Mouse (Mus musculus) heart, embryonic 11.5 days (tissue): Measurements from ENCODE around the gene Fer. TPM values are rescaled to one million over a fixed set of nuclear protein-coding genes. Genes with fewer than 3 reads are reported as not detected.

Source experiments
- ATAC-seq: fragments of 200-750 bp; cut with Nextera tagmentation; replicated peaks from 2 replicates; pipeline ENCODE4 v1.8.0; 2017; ENCODE audit warnings: moderate library complexity; ENCODE audit not compliant: insufficient number of reproducible peaks, low FRiP score, low TSS enrichment
- H3K27ac ChIP-seq: fragments of 300-500 bp; sonication (generic); 2 replicates; pipeline ENCODE4 v1.5.1; 2014; ENCODE audit warnings: mild to moderate bottlenecking, low read depth, low read length
- H3K27me3 ChIP-seq: fragments of 300-500 bp; sonication (generic); 2 replicates; pipeline ENCODE4 v1.6.1; 2014; ENCODE audit warnings: mild to moderate bottlenecking, low read length, mixed read lengths; ENCODE audit not compliant: control insufficient read depth, insufficient read depth
- H3K36me3 ChIP-seq: fragments of 300-500 bp; sonication (generic); 2 replicates; pipeline ENCODE4 v1.6.1; 2014; ENCODE audit warnings: mild to moderate bottlenecking, low read length, moderate library complexity, mixed read lengths; ENCODE audit not compliant: control insufficient read depth, insufficient read depth
- H3K4me1 ChIP-seq: fragments of 300-500 bp; sonication (generic); 2 replicates; pipeline ENCODE4 v1.6.1; 2014; ENCODE audit warnings: low read length; ENCODE audit not compliant: control insufficient read depth, insufficient read depth
- H3K4me2 ChIP-seq: fragments of 300-500 bp; sonication (generic); 2 replicates; pipeline ENCODE4 v1.6.1; 2014; ENCODE audit warnings: mild to moderate bottlenecking, moderate library complexity
- H3K4me3 ChIP-seq: fragments of 300-500 bp; sonication (generic); 2 replicates; pipeline ENCODE4 v1.5.1; 2014; ENCODE audit warnings: low read depth, low read length
- H3K9ac ChIP-seq: fragments of 300-500 bp; sonication (generic); 2 replicates; pipeline ENCODE4 v1.6.1; 2014; ENCODE audit warnings: mild to moderate bottlenecking, low read depth, low read length, moderate library complexity
- H3K9me3 ChIP-seq: fragments of 300-500 bp; sonication (generic); replicated peaks from 2 replicates; pipeline ENCODE4 v1.6.1; 2016; ENCODE audit warnings: low read length; ENCODE audit not compliant: control insufficient read depth
- whole genome bisulfite sequencing: fragments of 180-500 bp; shearing (Covaris S2); extraction: QIAGEN DNeasy Blood & Tissue Kit; methylation state at CpG from one replicate; pipeline ENCODE4 v1.1.7; 2014; ENCODE audit not compliant: insufficient replicate concordance; 5-methylcytosine and 5-hydroxymethylcytosine counted together
- polyA plus RNA-seq: library from polyadenylated mRNA; unstranded; fragments of >200 nt; fragmentation: Nextera tagmentation; extraction: Ambion mirVana; gene quantifications from 2 replicates; pipeline ENCODE4 v1.2.1, GENCODE M21; 2014

Fer gene
- polyA plus RNA-seq, 1 experiment from 2014 or later = 26.6 TPM

DNA sequence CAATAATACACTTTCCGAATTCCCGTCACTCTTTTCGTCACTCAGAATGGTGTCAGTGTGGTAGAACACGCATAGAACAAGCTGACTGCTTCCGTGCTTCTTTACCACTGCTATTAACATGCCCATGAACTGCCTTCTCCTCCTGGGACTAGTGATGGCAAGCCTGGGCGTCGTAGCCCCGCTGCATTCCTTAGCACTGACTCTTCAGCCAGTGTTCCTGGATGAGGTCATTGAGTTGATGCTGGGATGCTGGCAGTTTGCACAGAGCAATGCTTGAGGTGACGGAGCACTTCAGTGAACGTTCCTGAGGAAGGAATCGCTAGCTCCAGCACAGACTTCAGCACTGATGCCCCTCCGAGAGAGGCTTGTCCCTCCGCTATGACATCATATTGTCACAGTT is 140.6 kb downstream of the Fer start:
- H3K27ac ChIP-seq = no peak overlapping the region
- H3K4me3 ChIP-seq = no peak overlapping the region
- H3K4me2 ChIP-seq = no peak overlapping the region
- peak; percentile 59; the same call in 1 of the 2 replicates for ATAC-seq
- H3K4me1 ChIP-seq = peaks cover 3% of the 10 kb centered on the region; the same call in 1 of the 2 replicates
- H3K9ac ChIP-seq = no peak overlapping the region
- no peaks in the 10 kb centered on the region for H3K27me3 ChIP-seq
- 51% methylated on average over 13 of the region's 13 CpGs for WGBS
- H3K36me3 ChIP-seq = no peaks in the 10 kb centered on the region
- H3K9me3 ChIP-seq = no peaks in the 10 kb centered on the region

DNA sequence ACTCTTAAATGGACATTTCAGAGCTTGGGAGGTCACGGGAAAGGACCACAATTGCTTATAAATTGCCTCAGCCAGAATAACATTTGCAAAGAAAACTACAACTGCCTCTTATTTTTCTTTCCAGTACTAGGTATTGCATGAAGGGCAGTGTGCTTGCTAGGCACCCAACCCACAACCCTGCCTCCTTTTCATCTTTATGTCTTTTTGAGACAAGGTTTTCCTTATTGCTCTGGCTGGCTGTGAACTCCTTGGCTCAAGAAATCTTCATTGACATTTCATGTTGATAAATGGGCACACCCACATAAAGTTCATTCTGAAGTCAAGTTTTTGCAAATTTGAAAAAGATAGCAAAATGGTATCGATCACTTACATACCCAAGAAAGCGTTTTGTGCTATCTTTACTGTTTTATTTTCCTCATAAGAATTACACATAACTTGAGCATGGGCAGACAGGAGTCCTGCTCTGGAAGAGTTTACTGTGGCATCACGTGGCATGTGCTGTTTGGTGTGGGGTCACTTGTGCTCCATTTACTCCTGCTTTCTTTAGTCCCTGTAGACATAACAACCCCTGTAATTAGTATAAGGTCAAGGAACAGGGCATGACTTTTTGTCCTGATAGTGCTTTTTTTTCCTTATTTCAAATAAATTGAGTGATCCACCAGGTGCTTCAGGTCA is 142.8 kb downstream of the Fer start:
- Histone ChIP-seq H3K36me3 (no peaks in the 10 kb centered on the region), H3K9ac (no peak overlapping the region), H3K9me3 (no peaks in the 10 kb centered on the region), H3K4me2 (no peak overlapping the region), H3K27ac (no peak overlapping the region), H3K4me1 (peaks cover 3% of the 10 kb centered on the region; the same call in 1 of the 2 replicates), H3K4me3 (no peak overlapping the region), H3K27me3 (no peaks in the 10 kb centered on the region)
- WGBS = 83% methylated on average over 4 of the region's 4 CpGs
- no peak for ATAC-seq

- Histone ChIP-seq H3K4me3 (no peak overlapping the region), H3K27ac (no peak overlapping the region), H3K27me3 (no peaks in the 10 kb centered on the region), H3K4me1 (no peaks in the 10 kb centered on the region), H3K9me3 (no peaks in the 10 kb centered on the region), H3K36me3 (no peaks in the 10 kb centered on the region), H3K9ac (no peak overlapping the region), H3K4me2 (no peak overlapping the region)
- no peak for ATAC-seq
- WGBS = 90% methylated on average over 4 of the region's 4 CpGs
Observed at GRCm38 (mm10) chr17:64016606-64017005, 153.7 kb downstream of the Fer start.

DNA sequence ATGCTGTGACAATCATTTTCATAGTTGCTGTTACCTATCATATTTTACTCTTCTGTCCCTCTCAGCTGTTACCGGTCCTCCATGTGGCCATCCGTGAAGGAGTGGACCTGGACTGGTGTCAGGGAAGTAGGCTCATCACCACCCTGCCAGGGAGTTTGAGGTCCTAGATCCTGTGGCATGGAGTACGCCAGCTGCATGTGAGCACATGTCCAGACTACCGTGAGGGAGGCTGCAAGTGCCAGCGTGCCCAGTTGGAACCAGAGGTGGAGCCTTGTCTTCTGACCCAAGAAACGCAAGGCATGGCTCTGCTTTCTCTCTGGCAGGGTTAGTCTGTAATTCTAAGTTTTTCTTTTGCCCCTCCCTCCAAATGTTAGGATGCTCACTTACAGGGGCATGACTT is 155.4 kb downstream of the Fer start:
- no peak overlapping the region for H3K9ac ChIP-seq
- no peaks in the 10 kb centered on the region for H3K9me3 ChIP-seq
- H3K27me3 ChIP-seq = no peaks in the 10 kb centered on the region
- H3K4me2 ChIP-seq = no peak overlapping the region
- no peak for ATAC-seq
- no peak overlapping the region for H3K4me3 ChIP-seq
- no peaks in the 10 kb centered on the region for H3K36me3 ChIP-seq
- H3K4me1 ChIP-seq = no peaks in the 10 kb centered on the region
- no peak overlapping the region for H3K27ac ChIP-seq
- WGBS = 93% methylated on average over 6 of the region's 6 CpGs

GRCm38 (mm10) chr17:64018870-64019269 is 156.0 kb downstream of the Fer start:
- Histone ChIP-seq H3K36me3 (no peaks in the 10 kb centered on the region), H3K4me2 (no peak overlapping the region), H3K27ac (no peak overlapping the region), H3K4me3 (no peak overlapping the region), H3K9ac (no peak overlapping the region), H3K4me1 (no peaks in the 10 kb centered on the region), H3K9me3 (no peaks in the 10 kb centered on the region), H3K27me3 (no peaks in the 10 kb centered on the region)
- no peak for ATAC-seq
- WGBS = 52% methylated on average over 3 of the region's 3 CpGs

DNA sequence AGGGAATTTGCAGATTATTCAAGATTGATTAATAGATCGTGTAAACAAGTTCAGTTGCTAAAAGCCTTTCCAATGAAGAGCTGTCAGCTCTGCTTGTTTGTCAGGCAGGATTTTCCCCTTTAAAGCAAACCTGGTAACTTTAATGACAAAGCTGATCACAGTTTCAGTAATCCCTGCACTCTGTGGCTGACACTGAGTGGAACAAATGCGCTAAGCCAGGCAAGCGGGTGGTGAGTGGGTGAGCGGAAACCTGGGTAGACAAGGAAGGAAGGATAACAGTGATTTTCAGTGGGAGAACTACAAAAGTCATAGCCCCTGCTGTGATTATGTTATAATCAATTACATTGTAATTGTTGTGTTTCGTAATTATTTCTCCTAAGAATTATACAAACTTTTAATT is 156.8 kb downstream of the Fer start:
- no peak overlapping the region for H3K9ac ChIP-seq
- no peak overlapping the region for H3K27ac ChIP-seq
- ATAC-seq = no peak
- no peaks in the 10 kb centered on the region for H3K27me3 ChIP-seq
- WGBS = 67% methylated on average over 5 of the region's 5 CpGs
- no peak overlapping the region for H3K4me2 ChIP-seq
- H3K4me1 ChIP-seq = no peaks in the 10 kb centered on the region
- no peak overlapping the region for H3K4me3 ChIP-seq
- H3K36me3 ChIP-seq = no peaks in the 10 kb centered on the region
- no peaks in the 10 kb centered on the region for H3K9me3 ChIP-seq

DNA sequence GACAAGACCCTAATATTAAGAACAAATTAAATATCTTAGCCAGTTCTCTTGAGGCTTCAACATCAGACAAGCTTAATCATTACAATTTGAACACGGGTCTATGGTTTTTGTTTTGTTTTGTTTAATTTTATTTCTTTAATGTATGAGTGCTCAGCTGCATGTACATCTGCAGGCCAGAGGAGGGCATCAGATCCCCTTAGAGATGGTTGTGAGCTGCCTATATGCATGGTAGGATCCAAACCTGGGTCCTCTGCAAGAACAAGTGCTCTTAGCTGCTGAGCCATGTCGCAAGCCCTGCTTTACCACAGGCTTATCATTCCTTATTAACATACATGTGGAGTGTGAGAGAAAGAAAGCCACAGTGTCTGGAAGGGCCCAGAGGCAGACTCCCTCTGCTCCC is 163.6 kb downstream of the Fer start:
- no peak for ATAC-seq
- 76% methylated on average over 2 of the region's 2 CpGs for WGBS
- H3K9me3 ChIP-seq = no peaks in the 10 kb centered on the region

DNA sequence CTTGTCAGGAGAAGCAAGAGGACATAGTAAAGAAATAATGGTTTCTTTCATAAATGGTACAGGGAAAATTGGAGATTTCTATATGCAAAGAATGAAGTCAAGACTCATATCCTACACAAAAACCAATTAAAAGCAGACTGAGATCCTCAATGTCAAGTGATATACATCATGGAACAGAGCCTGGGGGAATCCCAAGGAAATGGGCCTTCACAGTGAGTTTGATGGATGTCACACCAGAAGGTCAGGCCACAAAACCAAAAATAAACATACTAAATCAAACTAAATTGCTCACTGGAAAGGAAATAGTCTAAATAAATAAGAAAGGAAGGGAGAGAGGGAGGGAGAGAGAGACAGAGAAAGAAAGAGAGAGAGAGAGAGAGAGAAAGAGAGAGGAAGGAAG is 178.9 kb downstream of the Fer start:
- no peak for ATAC-seq
- H3K27me3 ChIP-seq = no peaks in the 10 kb centered on the region

More for the DNA sequence above, 163.6 kb downstream of the Fer start:
- H3K4me2 ChIP-seq = no peak overlapping the region
- H3K27ac ChIP-seq = no peak overlapping the region
- no peaks in the 10 kb centered on the region for H3K27me3 ChIP-seq
- no peak overlapping the region for H3K4me3 ChIP-seq
- no peak overlapping the region for H3K9ac ChIP-seq
- no peaks in the 10 kb centered on the region for H3K36me3 ChIP-seq
- no peaks in the 10 kb centered on the region for H3K4me1 ChIP-seq

GRCm38 (mm10) chr17:64045326-64045725 is 182.5 kb downstream of the Fer start:
- no peaks in the 10 kb centered on the region for H3K27me3 ChIP-seq
- no peak for ATAC-seq
- H3K4me1 ChIP-seq = no peaks in the 10 kb centered on the region
- H3K36me3 ChIP-seq = no peaks in the 10 kb centered on the region
- no peak overlapping the region for H3K4me2 ChIP-seq
- no peaks in the 10 kb centered on the region for H3K9me3 ChIP-seq
- H3K27ac ChIP-seq = no peak overlapping the region
- no peak overlapping the region for H3K9ac ChIP-seq
- no peak overlapping the region for H3K4me3 ChIP-seq
- WGBS = 63% methylated on average over 7 of the region's 7 CpGs

More for the DNA sequence above, 178.9 kb downstream of the Fer start:
- Histone ChIP-seq H3K4me2 (no peak overlapping the region), H3K27ac (no peak overlapping the region), H3K36me3 (no peaks in the 10 kb centered on the region), H3K9me3 (no peaks in the 10 kb centered on the region), H3K4me3 (no peak overlapping the region), H3K9ac (no peak overlapping the region), H3K4me1 (no peaks in the 10 kb centered on the region)
